Mouse (Mus musculus) urinary bladder, postnatal 4 days (tissue): ENCODE results near the gene Tma16.

Source experiments
- DNase-seq, 2 experiments: peaks; one replicate each; pipeline ENCODE4 v3.0.0; 2021 to 2022; ENCODE audit warnings: low spot score in 2 of 2

Gene Tma16

DNA sequence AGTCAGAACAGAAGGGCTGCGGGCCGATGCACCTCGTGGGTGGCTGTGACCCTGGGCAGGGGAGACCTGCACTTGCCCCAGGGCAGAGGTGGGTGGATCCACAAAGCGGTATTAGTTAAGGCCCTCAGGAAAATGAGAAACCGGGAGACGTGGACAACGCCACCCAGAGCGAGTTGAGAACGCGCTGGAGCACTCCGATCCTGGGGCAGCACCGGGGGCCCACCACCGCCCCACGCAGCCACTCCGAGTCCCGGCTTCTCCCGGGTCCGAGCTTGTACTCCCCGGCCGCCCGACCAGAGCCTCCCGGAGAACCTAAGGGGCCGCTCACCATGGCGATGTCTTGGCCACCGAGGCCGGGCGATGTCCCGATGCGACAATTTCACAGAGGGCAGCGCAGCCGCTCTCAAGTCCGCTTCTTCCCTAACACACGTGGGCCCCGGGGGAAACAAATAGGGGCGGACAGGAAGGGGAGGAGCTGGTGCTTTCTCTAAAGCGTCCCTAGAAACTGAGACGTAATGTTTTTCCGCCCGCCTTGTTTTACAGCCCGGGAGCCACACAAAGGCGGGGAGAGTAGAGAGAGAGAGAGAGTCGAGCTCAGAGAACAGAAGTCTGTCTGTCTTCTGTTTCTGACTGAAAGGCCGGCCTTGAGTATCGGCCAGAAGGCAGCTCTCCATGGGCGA lies at the start of gene Tma16:
Gene Tma16, minus strand, starts transcription at position 447 of the 680 bp plus-strand sequence.
- peak; percentile 72 to 78 for DNase-seq

DNA sequence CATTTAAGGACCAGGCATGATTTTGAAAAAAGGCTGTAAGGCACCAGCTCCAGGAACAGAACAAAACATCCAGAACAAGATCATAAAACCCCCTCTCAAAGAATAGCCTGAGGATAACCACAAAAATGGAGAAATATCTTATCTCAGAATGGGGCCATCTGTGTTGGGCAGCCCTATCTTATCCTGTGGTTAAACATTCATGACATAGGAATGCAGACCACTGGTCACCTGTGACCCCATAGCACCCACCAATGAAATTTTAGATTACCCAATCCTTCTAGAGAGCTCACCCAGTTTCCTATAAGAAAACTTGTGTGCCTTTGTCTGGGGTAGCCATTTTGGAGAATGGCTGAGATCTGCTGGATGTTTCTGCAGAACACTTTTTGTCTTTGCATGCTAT lies 34.2 kb upstream of the Tma16 start:
- DNase-seq = no peak

DNA sequence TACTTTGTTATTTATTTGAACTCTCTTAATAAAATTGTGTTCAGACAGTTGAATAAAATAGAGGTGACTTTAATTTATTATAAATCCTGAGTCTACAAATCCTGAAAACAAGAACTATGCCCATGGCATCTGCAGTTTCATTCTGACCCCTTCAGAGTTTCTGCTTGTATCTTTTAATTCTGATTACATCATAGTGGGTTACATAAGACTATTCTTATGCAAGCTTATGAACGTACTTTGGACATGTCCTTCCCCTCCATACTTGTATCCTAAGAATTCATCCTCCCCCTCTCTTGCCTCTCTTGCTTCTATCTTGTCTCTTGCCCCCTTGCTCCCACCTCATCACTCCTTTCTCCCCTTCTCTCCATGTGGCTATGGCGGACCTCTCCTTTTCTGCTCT lies 32.8 kb upstream of the Tma16 start:
- no peak for DNase-seq

DNA sequence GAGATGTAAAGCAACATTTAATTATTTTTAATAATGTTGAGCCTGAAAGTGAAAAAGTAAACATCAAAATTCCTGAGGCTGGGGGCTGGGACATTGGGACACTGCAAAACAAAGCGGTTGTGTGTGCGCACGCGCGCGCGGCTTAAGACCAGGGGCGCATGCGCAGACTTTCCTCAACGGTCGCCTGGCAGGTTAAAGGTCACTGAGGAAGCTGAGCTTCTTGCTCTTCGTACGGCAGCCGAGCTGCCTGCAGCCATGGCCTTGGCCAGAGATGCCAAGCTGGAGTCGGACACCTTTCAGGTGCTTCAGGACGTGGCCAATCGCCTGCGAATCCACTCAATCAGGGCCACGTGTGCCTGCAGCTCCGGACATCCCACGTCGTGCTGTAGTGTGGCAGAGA lies 25.2 kb upstream of the Tma16 start, which contains the start of gene Tktl2:
Gene Tktl2, plus strand, starts transcription at position 220 of the 400 bp plus-strand sequence.
- no peak for DNase-seq

DNA sequence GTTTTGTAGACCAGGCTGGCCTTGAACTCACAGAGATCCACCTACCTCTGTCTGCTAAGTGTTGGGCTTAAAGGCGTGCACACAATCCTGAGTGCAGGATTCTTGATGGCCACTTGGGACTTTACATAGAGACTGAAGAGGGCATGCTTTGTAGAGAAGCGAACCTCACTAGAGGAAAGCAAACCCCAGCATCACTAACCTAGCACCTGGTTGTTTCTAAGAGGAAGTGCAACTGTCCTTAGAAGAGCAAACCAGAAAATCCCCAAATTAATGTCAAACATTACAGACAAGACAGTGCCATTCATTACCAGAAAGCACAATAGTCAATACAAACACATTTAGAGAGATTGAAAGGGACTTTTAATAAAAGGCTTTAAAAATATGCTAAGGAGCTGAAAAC lies 17.1 kb upstream of the Tma16 start:
- no peak for DNase-seq

DNA sequence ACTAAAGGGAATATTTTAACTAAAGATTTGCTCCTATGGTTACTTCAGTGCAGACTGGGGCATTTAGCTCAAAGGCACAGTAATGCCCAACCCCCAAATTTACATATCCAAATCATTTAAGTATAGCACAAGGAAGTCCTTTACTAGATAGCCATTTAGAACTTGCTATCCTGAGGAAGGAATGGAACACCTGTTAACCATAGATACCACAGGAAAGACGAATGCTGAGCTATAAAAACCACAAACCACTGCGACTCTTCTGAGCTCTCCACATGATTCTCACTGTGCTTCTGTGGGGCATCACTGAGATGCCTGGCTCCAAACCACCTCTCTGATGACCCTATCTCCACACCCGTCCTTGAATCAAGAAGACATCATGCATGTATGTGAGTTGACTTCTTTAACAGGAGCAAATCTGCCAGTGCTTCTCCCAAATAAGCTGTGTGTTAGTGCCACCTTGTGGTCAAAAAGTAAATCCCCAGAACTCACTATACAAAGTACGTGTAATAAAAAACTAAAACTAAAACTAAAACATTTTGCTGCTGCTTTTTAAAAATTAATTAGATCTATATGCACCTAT lies 10.8 kb upstream of the Tma16 start:
- no peak for DNase-seq

DNA sequence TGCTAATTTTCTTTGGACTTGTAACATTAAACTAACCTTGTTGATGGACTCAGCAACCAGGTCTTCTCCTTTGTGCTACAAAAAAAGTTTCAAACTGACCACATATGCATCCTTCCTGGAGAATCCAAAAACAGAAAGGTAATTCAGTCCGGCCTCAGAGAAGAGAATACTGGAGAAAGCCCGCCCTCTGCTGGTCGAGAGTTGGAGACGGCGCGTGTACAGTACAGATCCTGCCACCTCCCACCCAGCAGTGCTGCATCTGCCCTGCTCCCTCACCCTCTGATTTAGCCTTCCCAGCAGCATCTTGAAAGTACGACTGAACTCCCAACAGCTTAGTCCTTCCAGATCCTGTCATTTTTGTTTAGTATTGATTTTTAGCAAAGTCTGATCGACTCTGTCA lies 9.4 kb upstream of the Tma16 start:
- DNase-seq = peak; percentile 34 to 81

DNA sequence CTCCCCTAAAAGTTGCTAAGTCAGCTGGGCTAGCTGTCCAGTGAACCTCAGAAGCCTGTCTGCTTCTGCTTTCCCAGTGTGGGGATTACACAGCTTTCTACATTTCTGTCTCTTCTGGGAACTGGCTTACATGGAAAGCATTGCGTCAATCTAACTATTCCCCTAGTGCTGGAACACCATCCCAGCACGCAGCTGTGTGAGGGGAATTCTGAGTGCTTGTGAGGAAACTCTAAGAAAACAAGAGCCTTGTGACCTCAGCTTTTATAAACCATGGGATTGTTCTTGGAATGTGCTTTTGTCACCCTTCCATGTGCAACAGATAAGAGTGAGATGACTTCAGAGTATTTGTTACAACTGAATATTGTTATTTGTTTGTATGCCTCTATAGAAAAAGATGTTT lies 8.2 kb upstream of the Tma16 start:
- DNase-seq = no peak

DNA sequence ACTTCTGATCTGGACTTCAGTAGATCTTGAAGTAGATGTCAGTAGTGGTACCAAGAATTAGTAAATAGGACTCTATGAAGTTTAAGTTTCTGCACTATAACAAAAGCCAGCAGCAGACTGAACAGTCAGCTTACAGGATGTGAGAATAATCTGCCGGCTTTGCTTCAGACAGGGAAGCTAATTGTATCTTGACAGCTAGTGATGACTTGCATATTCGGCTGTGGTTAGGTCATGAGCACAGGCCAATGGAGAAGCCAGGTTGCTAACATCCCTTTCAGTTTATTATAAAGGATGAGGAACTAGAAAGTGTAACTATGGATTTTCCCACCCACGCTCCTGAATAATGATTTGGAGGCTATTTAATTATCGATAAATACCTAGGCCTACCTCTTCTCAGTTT lies 4.3 kb upstream of the Tma16 start:
- no peak for DNase-seq

DNA sequence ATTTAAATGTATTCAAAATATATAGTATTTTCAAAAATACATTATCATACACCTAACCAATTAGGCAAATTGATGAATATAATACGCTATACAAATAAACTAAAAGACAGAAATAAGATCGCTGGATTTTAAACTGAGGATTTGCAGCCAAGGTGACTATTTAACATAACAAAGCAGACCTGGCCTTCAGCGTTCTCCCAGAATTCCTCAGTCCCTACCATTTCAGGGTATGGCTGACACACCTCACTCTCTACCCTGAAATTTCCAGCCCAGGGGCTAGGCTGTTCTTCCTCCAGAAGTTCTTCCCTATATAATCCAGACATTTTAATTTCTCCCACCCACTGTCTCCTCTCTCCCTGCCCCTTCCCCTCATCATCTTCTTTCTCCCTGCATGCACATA lies 2.2 kb upstream of the Tma16 start:
- DNase-seq = no peak

DNA sequence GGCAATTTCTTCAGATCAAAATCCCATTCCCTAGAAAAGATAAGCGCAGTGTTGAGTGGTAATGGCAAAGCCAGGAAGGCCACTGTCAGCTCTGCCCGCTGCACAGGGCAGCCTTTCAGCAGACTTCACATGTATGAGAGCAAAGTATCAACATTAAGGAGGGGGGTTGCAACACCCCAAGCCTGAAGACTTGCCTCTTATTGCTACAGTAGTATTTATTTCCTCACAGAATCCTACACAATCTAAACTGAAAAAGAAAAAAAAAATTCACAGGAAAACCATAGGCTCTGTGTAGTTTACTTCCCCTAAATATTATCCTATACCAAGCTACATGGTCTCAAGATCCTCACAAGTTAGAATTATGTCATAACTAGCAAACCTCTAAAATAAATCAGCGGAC lies 9.4 kb downstream of the Tma16 start:
- no peak for DNase-seq

DNA sequence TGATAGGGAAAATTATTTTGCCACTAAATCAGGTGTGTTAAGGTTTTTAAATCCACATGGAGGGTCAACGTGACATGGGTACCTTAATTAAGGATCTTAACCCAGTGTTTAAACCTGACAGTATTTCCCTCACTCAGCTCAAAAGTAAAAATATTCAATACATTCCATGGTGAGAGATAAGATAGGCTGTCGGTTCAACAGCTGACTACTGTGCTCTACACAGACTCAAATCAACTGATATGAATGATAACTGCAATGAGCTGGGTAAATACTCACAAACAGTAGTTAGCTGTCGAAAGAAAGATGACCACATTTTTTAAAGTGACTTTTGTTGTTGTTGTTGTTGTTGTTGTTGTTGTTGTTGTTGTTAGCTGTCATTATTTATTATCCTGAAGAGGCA lies 16.5 kb downstream of the Tma16 start:
- DNase-seq = no peak

DNA sequence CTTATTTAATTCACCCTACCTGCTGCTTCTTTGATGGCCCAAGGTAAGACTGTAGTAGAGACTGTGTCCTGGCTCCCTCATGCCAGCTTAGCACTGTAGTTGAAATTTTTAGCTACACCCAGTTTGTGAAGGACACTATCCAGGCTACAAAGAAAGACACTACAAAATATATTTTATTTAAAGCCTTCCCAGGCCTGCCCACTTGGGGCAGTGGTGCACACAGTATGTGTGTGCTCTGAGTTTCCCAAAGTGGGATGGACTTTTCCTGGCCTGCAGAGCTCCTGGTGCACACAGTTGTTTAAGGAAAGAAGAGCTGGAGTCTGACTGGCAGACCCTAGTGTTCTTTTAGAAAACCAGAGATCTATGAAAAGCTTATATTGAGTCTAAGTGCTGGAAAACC lies 29.3 kb downstream of the Tma16 start:
- DNase-seq = no peak

DNA sequence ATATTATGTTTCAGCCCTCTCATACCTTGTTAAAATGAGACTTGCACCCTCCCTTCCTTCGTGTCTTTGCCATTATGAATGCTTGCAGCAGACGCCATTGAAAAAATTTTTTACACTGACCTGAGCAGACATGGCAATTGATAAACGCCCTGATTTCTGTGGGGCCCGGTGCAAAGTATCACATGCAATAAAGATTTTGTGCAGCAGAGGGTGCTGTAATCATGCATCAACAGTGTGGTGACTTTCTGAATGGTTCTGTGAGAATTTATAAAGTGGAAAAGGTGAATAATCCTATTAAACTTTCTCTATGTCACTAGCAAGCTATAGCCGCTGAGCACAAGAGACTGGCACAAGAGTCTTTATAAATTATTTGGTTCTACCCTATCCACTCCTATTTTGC lies 35.6 kb downstream of the Tma16 start:
- DNase-seq = peak in 1 of 2 experiments; percentile 60

DNA sequence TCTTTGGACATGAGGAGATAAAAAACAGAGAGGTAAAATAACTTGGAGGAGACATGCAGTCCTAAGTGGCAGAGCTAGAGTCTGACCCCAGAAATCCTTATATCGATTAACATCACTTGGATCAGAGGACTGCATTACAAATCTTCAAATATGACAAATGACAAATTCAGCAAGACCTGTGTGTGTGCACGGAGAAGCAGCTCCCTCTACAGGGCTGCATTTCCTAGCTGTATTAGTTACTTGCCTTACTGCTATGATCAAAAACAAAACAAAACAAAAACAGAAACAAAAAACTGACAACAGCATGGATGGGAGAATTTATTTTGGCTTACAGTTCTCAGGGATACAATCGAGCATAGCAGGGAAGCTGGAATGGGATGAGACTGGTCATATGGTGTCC lies 41.0 kb downstream of the Tma16 start:
- DNase-seq = no peak

DNA sequence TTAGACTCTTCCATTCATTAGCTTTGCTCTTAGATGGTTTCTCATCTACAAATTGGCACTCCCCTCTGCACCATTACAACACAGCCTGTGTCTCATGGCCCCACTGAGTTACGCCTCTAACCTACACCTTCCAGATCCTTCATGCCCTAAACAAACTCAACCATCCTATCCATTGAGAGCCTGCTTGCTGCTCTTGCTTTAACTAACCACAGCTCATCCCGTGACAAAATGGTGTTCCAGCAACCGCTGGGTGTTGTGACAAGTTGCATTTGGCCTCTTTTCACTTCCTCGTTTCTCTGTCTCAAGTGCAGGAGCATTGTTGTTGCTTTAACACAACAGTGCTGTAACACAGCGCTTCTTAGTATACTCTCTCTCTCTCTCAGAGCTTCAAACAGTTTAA lies 42.2 kb downstream of the Tma16 start:
- DNase-seq = no peak

DNA sequence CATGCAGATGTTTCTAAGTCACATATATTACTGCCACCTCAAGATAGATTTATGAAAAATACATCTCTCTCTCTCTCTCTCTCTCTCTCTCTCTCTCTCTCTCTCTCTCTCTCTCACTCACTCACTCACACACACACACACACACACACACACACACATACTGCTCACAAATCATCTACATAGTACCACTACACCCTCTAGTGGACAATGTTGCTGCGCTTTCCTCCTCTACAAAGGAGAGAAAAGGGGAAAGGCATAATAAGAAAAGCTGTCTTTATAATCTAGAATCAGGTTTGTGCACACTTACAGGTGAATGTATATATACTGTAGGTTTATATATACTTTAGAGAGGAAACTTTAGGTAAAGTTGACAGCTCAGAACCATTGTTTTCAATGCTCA lies 43.6 kb downstream of the Tma16 start:
- DNase-seq = no peak

DNA sequence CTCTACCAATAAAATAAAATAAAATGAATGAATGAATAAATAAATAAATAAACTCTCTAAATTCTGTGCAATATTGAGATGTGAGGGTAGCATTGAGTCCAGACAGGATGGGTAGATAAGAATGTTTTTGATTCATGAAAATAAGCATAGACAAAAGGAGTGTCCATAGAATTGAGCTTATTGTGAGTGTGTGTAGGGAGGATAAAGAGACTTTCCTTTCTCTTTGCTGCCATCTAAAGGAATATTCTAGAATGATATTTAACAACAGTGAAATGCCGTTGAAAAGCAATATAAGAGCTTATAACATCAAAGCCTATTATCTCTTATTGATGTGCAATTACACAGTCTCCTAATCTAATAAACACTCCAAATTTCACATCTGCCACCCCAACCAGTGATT lies 45.2 kb downstream of the Tma16 start:
- DNase-seq = no peak

DNA sequence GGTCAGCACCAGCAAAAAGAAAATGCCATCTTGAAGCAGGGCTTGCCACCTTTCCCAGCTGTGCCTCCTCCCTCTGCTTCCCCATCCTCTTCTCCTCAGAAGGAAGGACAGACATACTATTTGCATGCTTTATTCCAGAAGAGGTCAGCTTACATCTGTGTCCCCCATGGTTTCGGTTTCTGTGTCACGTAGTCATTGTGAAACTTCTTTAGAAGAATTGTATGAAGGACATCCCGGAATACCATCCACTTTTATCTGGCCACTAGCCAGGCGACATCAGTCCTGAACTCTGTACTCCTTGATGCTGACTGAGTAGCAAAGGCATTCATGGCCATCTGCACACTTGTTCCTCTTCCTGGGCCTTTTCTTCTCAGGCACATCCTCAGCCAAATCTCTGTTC lies 47.9 kb downstream of the Tma16 start:
- no peak for DNase-seq

DNA sequence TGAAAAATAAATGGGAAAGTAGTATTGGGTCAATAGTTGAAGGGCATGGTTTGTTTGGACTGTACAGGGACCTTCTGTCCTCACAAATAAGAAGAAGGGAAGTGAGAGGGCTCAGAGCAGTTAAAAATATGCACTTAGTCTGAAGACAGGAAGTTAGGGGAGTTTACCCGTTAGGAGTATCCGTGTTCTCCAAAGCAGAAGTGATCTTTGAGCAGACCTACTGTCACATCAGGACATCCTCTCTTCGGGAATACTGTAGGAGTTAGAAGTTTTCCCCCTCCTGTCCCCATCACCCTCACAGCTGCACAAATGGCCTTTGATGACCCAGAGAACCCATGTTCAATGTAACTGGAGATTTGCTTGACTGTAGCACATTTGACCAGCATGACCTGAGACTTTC lies 48.4 kb downstream of the Tma16 start:
- no peak for DNase-seq

DNA sequence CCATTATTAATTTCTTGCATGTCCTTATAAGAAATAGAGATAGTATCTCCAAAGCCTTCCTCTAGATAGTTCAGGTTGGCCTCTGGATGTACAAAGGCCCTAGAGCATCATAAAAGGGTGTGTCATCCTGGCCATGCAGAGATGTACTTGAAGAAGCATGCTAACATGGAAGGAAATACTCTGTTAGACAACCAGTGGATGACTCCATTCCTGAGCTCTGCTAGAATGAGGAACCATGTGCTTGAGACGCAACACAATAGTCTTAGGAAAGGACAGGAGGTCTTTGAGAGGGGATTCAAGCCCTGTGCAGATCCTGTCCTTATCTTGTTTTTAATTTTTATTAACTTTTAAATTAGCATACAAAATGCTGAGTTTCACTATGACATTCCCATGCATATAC lies 49.5 kb downstream of the Tma16 start:
- DNase-seq = no peak

DNA sequence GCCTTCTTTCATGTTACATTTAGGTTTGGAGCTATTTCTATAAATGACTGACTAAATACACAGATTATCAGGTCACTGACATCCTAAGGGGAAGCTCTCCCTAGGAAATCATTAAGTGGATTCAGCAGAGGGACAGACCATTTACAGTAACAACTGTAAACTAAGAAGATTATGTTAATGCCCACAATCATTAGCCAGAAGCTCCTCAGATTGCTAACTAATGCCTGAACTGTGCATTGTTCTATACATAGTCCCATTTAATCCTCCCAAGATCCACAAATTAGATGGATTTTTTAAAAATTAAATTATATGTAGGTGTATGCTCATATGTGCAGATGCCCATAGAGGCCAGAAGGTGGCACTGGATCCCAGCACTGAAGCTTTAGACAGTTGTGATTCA lies 52.8 kb downstream of the Tma16 start:
- no peak for DNase-seq

DNA sequence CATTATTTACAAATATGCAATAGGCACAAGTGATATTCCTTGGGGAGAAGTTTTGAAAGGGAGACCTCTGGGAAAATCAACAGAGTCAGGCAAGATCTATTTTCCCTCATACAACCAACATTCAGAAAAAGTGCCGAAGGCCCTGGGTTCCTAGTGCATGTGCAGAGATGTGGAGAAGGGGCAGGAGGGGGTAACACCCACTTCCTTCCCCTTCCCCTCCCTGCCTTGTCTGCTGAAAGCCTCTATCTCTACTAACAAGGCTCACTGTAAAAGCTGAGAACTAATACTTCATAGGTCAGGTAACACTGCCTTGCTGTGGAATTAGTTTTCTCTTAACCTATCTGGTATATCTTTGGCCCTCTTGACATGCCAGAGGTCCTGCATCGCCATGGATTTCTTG lies 55.7 kb downstream of the Tma16 start:
- no peak for DNase-seq
